Mouse (Mus musculus) small intestine, adult 2 months (tissue): ENCODE measurements at regions not wholly inside any gene's neighbourhood (a gene's known extent, or its start where the extent isn't known, plus 50 kb on each side); places are given as distances from the start of the nearest gene placed in this dataset.

Source experiments
- CTCF ChIP-seq: fragments of 200-500 bp; IDR thresholded peaks from 2 replicates; pipeline ENCODE4 v1.5.1; 2012; ENCODE audit warnings: low read depth, mild to moderate bottlenecking, control low read depth, inconsistent platforms, low read length, moderate library complexity, mixed read lengths; ENCODE audit not compliant: insufficient replicate concordance, insufficient read length; ENCODE audit errors: extremely low read depth
- POLR2A ChIP-seq: fragments of 200-500 bp; IDR thresholded peaks from 2 replicates; pipeline ENCODE4 v1.6.1; 2012; ENCODE audit warnings: low read depth, mild to moderate bottlenecking, control low read depth, inconsistent platforms, low read length, moderate library complexity

DNA sequence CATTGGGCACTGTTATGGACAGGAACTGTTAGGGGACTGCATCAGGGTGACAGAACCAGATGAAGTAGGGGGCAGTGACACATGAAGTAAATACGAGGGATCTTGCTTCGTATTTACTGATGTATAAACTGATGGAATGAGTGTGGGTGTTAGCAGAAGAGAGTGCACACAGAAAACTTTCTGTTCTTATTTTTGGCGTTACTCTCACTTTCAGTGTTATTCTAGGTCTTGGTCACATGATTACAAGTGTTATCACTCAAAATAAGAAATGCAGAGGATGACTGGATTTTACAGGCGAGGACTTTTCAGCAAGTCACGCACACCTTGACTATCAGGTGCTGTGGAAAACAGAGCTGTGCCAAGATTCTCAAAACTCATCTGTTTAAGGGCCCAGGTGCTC, 185.6 kb upstream of the Arhgap24 start:
- TF ChIP-seq CTCF (no peak), POLR2A (no peak)
